Comparison of ENCODE assay signal across 8 mouse cellular contexts in genomic region chr19:53391787-53392186, GRCm38 (mm10). TPM values are rescaled to one million over a fixed set of nuclear protein-coding genes. Genes with fewer than 3 reads are reported as not detected.
DNase-seq lines count a peak whose midpoint lies in the region; ATAC-seq and TF ChIP-seq lines count a peak whose summit lies in the region.

No protein-coding gene starts in this region.

- peak overlapping the region; percentile 99; the same call in 1 of the 2 replicates for H3K4me3 ChIP-seq in forebrain, embryonic 13.5 days
- peak overlapping the region in 1 of 2 experiments; percentile 96; a peak in 2 of 4 replicates for H3K4me3 ChIP-seq in liver, embryonic 14.5 days (ENCODE audit: insufficient read depth in 1 of 2, low read depth in 2 of 2, low read length in 2 of 2)

- no peaks in the 10 kb centered on the region for H3K27me3 ChIP-seq in forebrain, embryonic 13.5 days
- no peaks in the 10 kb centered on the region for H3K27me3 ChIP-seq in liver, embryonic 14.5 days (ENCODE audit: control insufficient read depth, insufficient read depth, low read length)

- no peak for TF ChIP-seq CTCF in liver, embryonic 14.5 days (IDR thresholded peaks at IDR 0.05; ENCODE audit: low read depth)

- H3K9ac ChIP-seq in forebrain, embryonic 13.5 days: peak overlapping the region; percentile 82; the same call in 1 of the 2 replicates
- H3K9ac ChIP-seq in liver, embryonic 14.5 days (replicated peaks): no peak overlapping the region; the same call in 1 of the 2 replicates

- H3K36me3 ChIP-seq in forebrain, embryonic 13.5 days (ENCODE audit: poor library complexity, severe bottlenecking): peaks cover 22% of the 10 kb centered on the region
- H3K36me3 ChIP-seq in liver, embryonic 14.5 days (replicated peaks; ENCODE audit: control insufficient read depth, insufficient read depth, low read depth): peaks cover 22% of the 10 kb centered on the region

- TF ChIP-seq EP300 in liver, embryonic 14.5 days (IDR thresholded peaks at IDR 0.05; ENCODE audit: low read depth): no peak

- no peak for ATAC-seq in forebrain, embryonic 13.5 days
- ATAC-seq in liver, embryonic 14.5 days (ENCODE audit: insufficient read depth): no peak
- ATAC-seq in megakaryocyte-erythroid progenitor cell, adult 5-6 weeks (replicated peaks; ENCODE audit: low FRiP score, low TSS enrichment, poor library complexity, severe bottlenecking): no peak

- no peak overlapping the region for H3K27ac ChIP-seq in forebrain, embryonic 13.5 days
- peak overlapping the region; percentile 90; the same call in 1 of the 2 replicates for H3K27ac ChIP-seq in liver, embryonic 14.5 days

- intact Hi-C loops in left cerebral cortex, postnatal 25 days (cut with DNase I): no loop called here

- no peaks in the 10 kb centered on the region for H3K9me3 ChIP-seq in forebrain, embryonic 13.5 days (replicated peaks)
- no peaks in the 10 kb centered on the region for H3K9me3 ChIP-seq in liver, embryonic 14.5 days (ENCODE audit: control insufficient read depth, low read length)

- WGBS in forebrain, embryonic 13.5 days: 80% methylated on average over 5 of the region's 5 CpGs
- WGBS in liver, embryonic 14.5 days (ENCODE audit: insufficient replicate concordance): 72% methylated on average over 5 of the region's 5 CpGs

- H3K4me1 ChIP-seq in forebrain, embryonic 13.5 days: peaks cover 35% of the 10 kb centered on the region
- H3K4me1 ChIP-seq in liver, embryonic 14.5 days (replicated peaks; ENCODE audit: control insufficient read depth in 2 of 2, insufficient read depth in 2 of 2, low read length in 1 of 2): peaks cover 9 to 18% of the 10 kb centered on the region in 2 experiments

- peak; percentile 24 for DNase-seq in cerebellum, adult 11 months
- no peak for DNase-seq in cerebellum, adult 8-10 months
- peak; percentile 72 for DNase-seq in A20 (ENCODE audit: low read depth, low spot score)
- no peak for DNase-seq in liver, embryonic 14.5 days (ENCODE audit: low read depth in 3 of 3, low spot score in 3 of 3)
- DNase-seq in left cerebral cortex, postnatal 25 days (ENCODE audit: low spot score in 2 of 2): no peak
- no peak for DNase-seq in thymus, postnatal 36 days

- peak overlapping the region; percentile 79 for H3K4me2 ChIP-seq in forebrain, embryonic 13.5 days
- H3K4me2 ChIP-seq in liver, embryonic 14.5 days (ENCODE audit: low read depth): peak overlapping the region; percentile 97

RNA-seq across cellular contexts. Expression of gene Smndc1, which starts 1.4 kb away (rescaled TPM):
- polyA plus RNA-seq in forebrain, embryonic 13.5 days (2015; fragmentation: Nextera tagmentation; extraction: Ambion mirVana): 48.7 and 50.9 TPM in 2 replicates
- polyA plus RNA-seq in liver, embryonic 14.5 days (2012; rRNA removed): 5.7 and 11.5 TPM in 2 replicates
- 17.4 and 22.1 TPM in 2 replicates for polyA plus RNA-seq in liver, embryonic 14.5 days (2014; fragmentation: Nextera tagmentation; extraction: Ambion mirVana)
- total RNA-seq in left cerebral cortex, postnatal 25 days (2021): 10 to 100 TPM; 36.6 to 37.6 TPM
- total RNA-seq in megakaryocyte-erythroid progenitor cell, adult 5-6 weeks (2014; fragmentation: Nextera tagmentation): 56.9 and 60.9 TPM in 2 replicates
- 34.7 and 45.6 TPM in 2 replicates for total RNA-seq in megakaryocyte-erythroid progenitor cell, adult 5-6 weeks (2017)

RNA-seq across cellular contexts. Expression of gene Gm10197, which starts 20.2 kb away (rescaled TPM):
- polyA plus RNA-seq in forebrain, embryonic 13.5 days (2015; fragmentation: Nextera tagmentation; extraction: Ambion mirVana): not detected in 2 replicates
- polyA plus RNA-seq in liver, embryonic 14.5 days (2012; rRNA removed): not detected in 2 replicates
- 3.0 TPM in 1 of 2 replicates, not detected in the other for polyA plus RNA-seq in liver, embryonic 14.5 days (2014; fragmentation: Nextera tagmentation; extraction: Ambion mirVana)
- not detected for total RNA-seq in left cerebral cortex, postnatal 25 days (2021)
- not detected in 2 replicates for total RNA-seq in megakaryocyte-erythroid progenitor cell, adult 5-6 weeks (2014; fragmentation: Nextera tagmentation)
- total RNA-seq in megakaryocyte-erythroid progenitor cell, adult 5-6 weeks (2017): not detected in 2 replicates

Comparison
In these comparisons a context has a peak if more than half of its experiments do, and no peak if none do; other contexts are left out.
1. DNase-seq: peak in cerebellum, adult 11 months (single experiment) and A20 (single experiment); none in cerebellum, adult 8-10 months (single experiment), liver, embryonic 14.5 days (0 of 3), left cerebral cortex, postnatal 25 days (0 of 2) and thymus, postnatal 36 days (0 of 2).